ENCODE assay signal across 13 mouse cellular contexts in the genomic region with DNA sequence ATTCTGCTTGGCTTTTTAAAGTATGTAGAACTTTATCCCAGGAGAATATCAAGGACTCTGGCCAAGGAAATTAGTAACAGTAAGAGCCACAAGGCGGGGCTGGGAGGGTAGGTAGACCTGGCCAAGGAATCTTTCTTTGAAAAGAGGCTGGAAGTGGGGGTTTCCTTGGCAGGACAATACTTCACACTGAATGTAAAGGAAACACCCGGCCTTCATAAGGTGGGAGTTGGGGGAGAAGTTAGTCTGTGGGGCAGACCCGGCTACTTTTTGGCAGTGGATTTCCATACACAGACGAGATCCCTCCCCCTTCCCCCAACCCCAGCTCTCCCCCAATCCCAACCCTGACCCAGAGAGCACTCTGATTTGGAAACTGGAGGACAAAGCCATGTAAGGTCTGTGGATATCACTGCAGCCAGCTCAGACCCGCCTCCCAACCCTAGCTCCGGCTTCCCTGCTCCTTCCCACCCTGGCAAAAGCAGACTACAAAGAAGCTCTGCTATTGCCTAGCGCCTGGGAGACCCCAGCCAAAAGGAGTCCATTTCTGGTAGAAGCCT. TPM values are rescaled to one million over a fixed set of nuclear protein-coding genes. Genes with fewer than 3 reads are reported as not detected.
DNase-seq lines count a peak whose midpoint lies in the region; ATAC-seq and TF ChIP-seq lines count a peak whose summit lies in the region.
"Had no signal": no experiment of that assay in that cellular context is flagged by ENCODE, and none has a peak within 500 bp of the region (broad histone marks: within the 10 kb centered on the region; RNA-seq: fewer than 3 reads in every experiment).

TSS of gene Aoc3 (plus strand) at position 235 of the 554 bp plus-strand sequence.

- H3K4me2 ChIP-seq in intestine, embryonic 16.5 days (ENCODE audit: low read depth, low read length): peak within 1 kb of the TSS; percentile 24; the same call in 1 of the 2 replicates
- H3K4me2 ChIP-seq: liver, embryonic 15.5 days; neural tube, embryonic 15.5 days had no signal

- no peak within 1 kb of the TSS; the same call in 1 of the 2 replicates for H3K4me3 ChIP-seq in kidney, adult 2 months (ENCODE audit: insufficient read depth, low read depth, low read length)
- peak within 1 kb of the TSS; percentile 20; the same call in 1 of the 2 replicates for H3K4me3 ChIP-seq in intestine, embryonic 16.5 days (ENCODE audit: low read length)
- H3K4me3 ChIP-seq: liver, embryonic 15.5 days; neural tube, embryonic 15.5 days had no signal

- no peak within 1 kb of the TSS for H3K27ac ChIP-seq in kidney, adult 2 months (ENCODE audit: insufficient read depth, low read depth, low read length)
- peak within 1 kb of the TSS; percentile 65 for H3K27ac ChIP-seq in intestine, embryonic 16.5 days (ENCODE audit: low read length)
- H3K27ac ChIP-seq: liver, embryonic 15.5 days had no signal

- no peaks in the 10 kb centered on the region for H3K9me3 ChIP-seq in intestine, embryonic 16.5 days (ENCODE audit: control insufficient read depth, low read length)
- H3K9me3 ChIP-seq: liver, embryonic 15.5 days; neural tube, embryonic 15.5 days had no signal

- peak; percentile 54 for ATAC-seq in intestine, embryonic 16.5 days
- ATAC-seq: hindbrain, embryonic 16.5 days had no signal

- TF ChIP-seq POLR2A in kidney, adult 2 months (IDR thresholded peaks at IDR 0.05; ENCODE audit: low read depth, low read length): no peak

- WGBS in kidney, adult 2 months: 72% methylated on average over 7 of the region's 7 CpGs
- 55% methylated on average over 7 of the region's 7 CpGs for WGBS in intestine, embryonic 16.5 days

- H3K9ac ChIP-seq in intestine, embryonic 16.5 days (ENCODE audit: low read depth, low read length): peak within 1 kb of the TSS; percentile 30; the same call in 1 of the 2 replicates
- H3K9ac ChIP-seq: liver, embryonic 15.5 days; neural tube, embryonic 15.5 days had no signal

- no peaks in the 10 kb centered on the region for H3K36me3 ChIP-seq in kidney, adult 2 months (ENCODE audit: control insufficient read depth, insufficient read depth, low read length)
- H3K36me3 ChIP-seq in intestine, embryonic 16.5 days (ENCODE audit: control insufficient read depth, insufficient read depth, low read length): peaks cover 2% of the 10 kb centered on the region

- no peak for DNase-seq in kidney, adult 2 months
- DNase-seq in kidney, adult 18-20 months: no peak
- DNase-seq in NIH3T3 (ENCODE audit: low read depth): peak; percentile 93
- peak; percentile 60 for DNase-seq in gastrocnemius, postnatal 25 days
- DNase-seq in frontal cortex, postnatal 25 days (ENCODE audit: low spot score in 2 of 2): no peak
- DNase-seq in retina, embryonic 14.5 days (ENCODE audit: low spot score): no peak
- no peak for DNase-seq in left cerebral cortex, postnatal 36 days (ENCODE audit: low spot score in 2 of 2)
- DNase-seq: B cell, adult 2 months; thymus, adult 18-20 months had no signal

- no peaks in the 10 kb centered on the region for H3K4me1 ChIP-seq in kidney, adult 2 months (ENCODE audit: control insufficient read depth, insufficient read depth, low read length)
- H3K4me1 ChIP-seq in intestine, embryonic 16.5 days (ENCODE audit: control insufficient read depth, insufficient read depth, low read length): peaks cover 8% of the 10 kb centered on the region; the same call in 1 of the 2 replicates

- TF ChIP-seq CTCF in kidney, adult 2 months (conservative IDR thresholded peaks at IDR 0.05; ENCODE audit: insufficient read depth, insufficient read length, low read depth, low read length): no peak

- no peaks in the 10 kb centered on the region for H3K27me3 ChIP-seq in kidney, adult 2 months (replicated peaks; ENCODE audit: control insufficient read depth, insufficient read depth, low read length)
- H3K27me3 ChIP-seq in intestine, embryonic 16.5 days (replicated peaks; ENCODE audit: control insufficient read depth, insufficient read depth, low read length): no peaks in the 10 kb centered on the region
- H3K27me3 ChIP-seq: liver, embryonic 15.5 days; neural tube, embryonic 15.5 days had no signal

- intact Hi-C loops in left cerebral cortex, postnatal 36 days (cut with DNase I): no loop called here

RNA-seq across cellular contexts. Expression of gene Aoc3, which starts in this region (rescaled TPM):
- polyA plus RNA-seq in kidney, adult 2 months (2012; rRNA removed): 12.5 and 14.8 TPM in 2 replicates
- 10 to 100 TPM in 1 of 2 experiments, 1 to 10 TPM in 1; 5.6 to 22.7 TPM for total RNA-seq in gastrocnemius, postnatal 25 days (2021)
- polyA plus RNA-seq in intestine, embryonic 16.5 days (2015; fragmentation: Nextera tagmentation; extraction: Ambion mirVana): 2.4 and 2.7 TPM in 2 replicates
- under 1 TPM; 0.76 to 0.79 TPM for total RNA-seq in left cerebral cortex, postnatal 36 days (2021)

Comparison
In these comparisons a context has a peak if more than half of its experiments do, and no peak if none do; other contexts are left out.
1. DNase-seq: peak in NIH3T3 (single experiment) and gastrocnemius, postnatal 25 days (single experiment); none in kidney, adult 2 months (single experiment), kidney, adult 18-20 months (single experiment), frontal cortex, postnatal 25 days (0 of 2), retina, embryonic 14.5 days (single experiment) and left cerebral cortex, postnatal 36 days (0 of 2).